Mouse (Mus musculus) CH12F3 (cell line): ENCODE data around the gene Ppcdc.
"Not testable (repeated sequence)": the region's sequence is repeated elsewhere in the genome, so short reads cannot be mapped to it uniquely, and the experiment has no call there.

Experiments used
- in situ Hi-C: fragments of 300-500 bp; cut with MboI; formaldehyde crosslinking; loops from 2 replicates; pipeline ENCODE4 v1.14.3; 2020; ENCODE audit warnings: low sequenced_read_pairs

Ppcdc gene

DNA sequence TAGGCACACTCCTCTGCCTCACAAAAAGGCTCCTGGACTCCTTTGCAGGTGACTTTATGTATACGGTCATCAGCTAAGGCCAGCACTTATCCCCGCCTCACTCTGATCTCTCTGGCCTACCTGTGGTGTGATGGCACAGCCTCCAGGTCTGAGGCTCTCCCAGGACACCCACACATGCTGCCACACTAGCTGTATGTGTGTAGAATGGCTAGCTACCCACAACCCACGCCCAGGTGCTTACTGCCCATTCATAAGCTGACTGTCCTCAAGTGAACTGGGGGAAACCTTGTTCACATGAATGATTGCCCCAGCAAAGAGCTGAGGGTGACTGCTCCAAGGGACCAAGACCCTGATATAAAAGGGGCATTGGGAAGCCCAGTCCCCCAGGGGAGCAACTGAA is 7.4 kb downstream of the Ppcdc start:
- in situ Hi-C loops = loop anchor here (10.0 kb wide), 1 partner anchor 178 kb away; no protein-coding TSS in a partner anchor

DNA sequence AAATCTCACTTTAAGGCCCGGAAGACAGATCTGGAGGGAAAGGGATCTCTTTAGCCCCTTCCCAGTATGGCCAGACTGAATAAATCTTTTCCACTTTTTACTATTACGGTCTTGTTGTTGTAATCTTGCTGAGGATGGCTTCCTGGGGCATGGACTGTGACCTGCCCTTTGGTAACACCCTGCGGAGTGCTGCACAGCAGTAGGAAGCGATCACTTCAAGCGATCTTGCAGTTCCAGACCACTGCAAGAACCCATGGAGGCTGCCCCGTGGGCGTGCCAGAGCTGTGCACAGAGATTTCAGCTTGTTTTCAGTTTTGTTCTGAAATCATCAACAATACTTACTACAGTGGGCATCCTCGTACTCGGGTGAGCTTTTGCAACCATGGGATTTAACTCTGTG is 8.7 kb downstream of the Ppcdc start:
- in situ Hi-C loops = loop anchor here (10.0 kb wide), 1 partner anchor 176 kb away; no protein-coding TSS in a partner anchor

DNA sequence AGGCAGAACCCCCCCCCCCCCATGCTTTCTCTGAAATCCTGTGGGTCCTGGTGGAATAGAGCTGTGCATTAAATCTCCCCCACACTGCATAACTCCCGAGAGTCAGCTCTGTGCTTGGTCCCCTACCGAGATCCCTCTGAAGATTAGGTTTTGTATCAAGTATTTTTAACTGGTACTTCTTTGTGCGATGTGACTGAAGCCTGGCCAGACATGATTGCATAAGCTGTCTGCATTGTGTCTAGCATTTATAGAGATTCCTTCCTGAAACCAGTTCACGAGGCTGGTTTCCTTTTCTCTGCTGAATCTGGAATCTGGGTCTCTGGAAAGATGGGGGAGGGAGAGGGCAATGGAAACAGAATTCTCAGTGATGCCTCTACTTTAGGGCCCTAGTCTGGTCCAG is 11.5 kb downstream of the Ppcdc start:
- in situ Hi-C loops = no loop called here

DNA sequence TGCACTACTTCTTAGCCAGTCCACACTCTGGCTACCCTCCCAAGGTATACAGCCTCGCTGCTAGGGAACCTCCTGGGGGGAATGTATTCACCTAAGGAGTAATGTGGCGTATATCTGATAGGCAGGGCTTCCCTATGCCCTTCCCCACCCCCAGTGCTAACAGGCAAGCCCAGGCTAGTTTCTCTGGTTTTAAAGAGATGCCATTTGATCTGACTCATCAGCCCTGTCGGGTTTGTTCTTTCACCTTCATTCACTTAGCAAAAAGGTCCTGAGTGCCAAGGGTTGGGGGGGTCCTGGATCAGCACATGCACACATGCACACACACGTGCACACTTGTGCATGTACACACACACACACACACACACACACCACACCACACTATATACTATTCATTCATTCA is 12.0 kb downstream of the Ppcdc start:
- in situ Hi-C loops = no loop called here

DNA sequence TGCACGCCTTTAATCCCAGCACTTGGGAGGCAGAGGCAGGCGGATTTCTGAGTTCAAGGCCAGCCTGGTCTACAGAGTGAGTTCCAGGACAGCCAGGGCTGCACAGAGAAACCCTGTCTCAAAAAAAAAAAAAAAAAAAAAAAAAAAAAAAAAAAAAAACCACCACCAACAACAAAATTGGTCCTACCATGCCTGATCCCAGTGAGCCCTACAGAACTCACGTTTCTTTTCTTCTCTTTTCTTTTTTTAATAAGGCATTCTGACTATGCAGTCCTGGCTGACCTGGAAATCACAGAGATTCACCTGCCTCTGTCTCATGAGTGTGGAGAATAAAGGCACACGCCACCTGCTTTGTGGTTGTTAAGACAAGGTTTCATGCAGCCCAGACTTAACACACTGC is 12.8 kb downstream of the Ppcdc start:
- in situ Hi-C loops = not testable (repeated sequence)

DNA sequence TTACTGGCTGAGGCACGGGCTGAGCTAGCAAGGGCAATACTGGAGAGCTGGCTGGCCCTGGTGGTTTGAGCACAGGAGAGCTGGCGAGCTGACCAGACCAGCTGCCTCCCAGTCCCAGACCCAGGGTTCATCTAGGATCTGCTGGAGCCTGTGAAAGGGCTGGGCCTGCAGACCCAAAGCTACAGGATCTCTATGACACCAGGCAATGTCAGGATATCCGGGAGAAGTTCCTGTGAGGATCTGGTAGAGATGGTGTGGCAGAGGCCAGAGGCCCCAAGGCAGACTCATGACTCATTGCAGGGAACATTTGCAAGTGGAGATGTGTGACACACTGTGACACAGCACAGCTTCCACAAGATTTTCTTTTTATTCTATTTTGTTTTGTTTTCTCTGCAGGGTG is 14.8 kb downstream of the Ppcdc start:
- in situ Hi-C loops = no loop called here

DNA sequence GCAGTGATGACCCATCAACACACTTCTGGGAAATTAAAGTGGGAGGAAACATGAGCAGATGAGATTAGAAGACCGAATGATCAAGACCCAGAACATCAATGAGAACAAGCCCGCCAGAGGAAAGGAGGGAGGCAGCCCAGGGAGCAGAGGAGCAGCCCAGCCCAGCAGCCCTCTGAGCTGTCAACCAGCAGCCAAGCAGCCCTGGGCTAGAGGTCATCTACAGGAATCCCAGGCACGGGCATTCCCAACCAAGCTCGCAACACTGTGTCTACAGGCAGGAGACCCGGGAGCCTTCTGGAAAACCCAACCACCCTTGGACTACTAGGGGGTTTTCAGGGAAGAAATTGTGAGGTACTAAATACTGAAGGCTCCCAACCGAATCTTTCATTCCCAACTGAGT is 15.9 kb downstream of the Ppcdc start:
- in situ Hi-C loops = no loop called here

DNA sequence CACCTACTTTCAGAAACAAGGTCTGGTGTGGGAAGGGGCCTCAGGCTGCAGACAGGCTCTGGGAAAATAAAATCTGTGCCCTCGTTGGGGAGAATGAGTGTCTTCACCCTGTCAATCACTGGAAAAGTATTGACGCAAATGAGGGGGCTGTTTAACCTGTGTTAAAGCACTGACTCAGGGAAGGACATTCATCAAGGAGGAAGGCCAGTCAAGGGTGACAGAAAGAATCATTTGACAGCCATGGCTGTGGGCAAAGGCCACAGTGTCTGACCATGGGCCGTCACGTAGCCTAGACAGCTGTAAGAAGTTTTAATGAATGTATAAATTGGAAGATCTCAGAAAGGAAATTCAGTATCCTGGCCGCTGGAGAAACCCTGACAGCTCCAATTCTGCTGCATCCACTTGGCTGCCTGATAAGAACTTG is 18.2 kb downstream of the Ppcdc start:
- in situ Hi-C loops = no loop called here

DNA sequence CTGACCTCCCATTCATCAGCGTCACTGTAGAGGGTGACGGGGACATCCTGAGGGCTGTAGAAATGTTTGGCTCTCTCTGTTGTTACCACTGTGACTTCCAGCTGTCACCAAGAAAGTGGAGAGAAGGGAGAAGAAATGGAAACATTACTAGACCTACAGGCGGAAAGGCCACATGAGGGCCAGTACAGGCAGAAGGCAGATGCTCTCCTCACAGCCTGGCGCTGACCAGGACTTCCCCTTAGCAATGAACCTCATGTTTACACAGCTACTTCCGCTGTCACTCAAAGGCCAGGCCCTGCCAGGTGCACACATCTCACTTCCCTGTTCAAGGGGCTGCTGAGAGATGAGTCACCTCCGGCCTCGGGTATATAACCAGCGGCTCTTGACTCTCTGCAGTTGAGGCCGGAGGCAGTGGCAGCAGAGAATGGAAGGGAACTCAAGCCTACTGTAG is 18.8 kb downstream of the Ppcdc start:
- in situ Hi-C loops = no loop called here

DNA sequence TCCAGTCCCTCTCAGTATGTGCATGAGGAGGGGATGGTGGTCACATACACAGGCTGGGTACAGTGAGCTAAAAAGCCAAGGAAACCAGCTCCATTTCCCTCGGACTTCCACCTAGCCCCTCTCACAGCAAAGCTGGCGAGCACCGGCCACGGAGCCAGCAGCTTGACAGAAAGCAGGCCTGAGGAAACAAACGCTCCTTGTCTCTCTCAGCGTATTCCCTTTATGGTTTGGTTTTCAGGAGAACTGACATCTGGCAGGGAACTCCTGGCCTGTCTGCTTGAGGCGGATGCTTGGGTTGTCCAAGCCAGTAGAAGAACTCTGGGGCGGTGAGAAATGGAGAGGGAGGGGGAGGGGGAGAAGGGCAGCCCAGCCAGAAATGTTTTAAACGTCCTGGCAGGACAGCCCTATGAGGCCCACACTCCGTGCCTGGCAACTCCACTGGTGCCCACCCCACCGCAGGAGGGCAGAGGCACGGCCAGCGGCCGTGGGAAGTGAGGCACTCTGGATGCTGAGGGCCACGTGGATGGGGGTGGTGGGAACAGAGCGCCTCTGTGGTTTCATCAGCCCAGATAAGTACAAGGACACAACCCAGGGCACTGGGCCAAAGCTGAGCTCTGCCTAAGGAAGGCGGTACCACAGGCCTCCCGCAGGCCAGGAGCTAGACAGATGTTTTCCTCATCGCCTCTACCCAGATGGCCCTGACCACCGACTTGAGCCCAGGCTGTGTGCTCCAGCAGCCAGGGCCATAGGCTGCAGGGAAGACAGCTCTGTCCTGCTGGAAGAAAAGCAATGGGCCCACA is 19.4 kb downstream of the Ppcdc start:
- in situ Hi-C loops = no loop called here

DNA sequence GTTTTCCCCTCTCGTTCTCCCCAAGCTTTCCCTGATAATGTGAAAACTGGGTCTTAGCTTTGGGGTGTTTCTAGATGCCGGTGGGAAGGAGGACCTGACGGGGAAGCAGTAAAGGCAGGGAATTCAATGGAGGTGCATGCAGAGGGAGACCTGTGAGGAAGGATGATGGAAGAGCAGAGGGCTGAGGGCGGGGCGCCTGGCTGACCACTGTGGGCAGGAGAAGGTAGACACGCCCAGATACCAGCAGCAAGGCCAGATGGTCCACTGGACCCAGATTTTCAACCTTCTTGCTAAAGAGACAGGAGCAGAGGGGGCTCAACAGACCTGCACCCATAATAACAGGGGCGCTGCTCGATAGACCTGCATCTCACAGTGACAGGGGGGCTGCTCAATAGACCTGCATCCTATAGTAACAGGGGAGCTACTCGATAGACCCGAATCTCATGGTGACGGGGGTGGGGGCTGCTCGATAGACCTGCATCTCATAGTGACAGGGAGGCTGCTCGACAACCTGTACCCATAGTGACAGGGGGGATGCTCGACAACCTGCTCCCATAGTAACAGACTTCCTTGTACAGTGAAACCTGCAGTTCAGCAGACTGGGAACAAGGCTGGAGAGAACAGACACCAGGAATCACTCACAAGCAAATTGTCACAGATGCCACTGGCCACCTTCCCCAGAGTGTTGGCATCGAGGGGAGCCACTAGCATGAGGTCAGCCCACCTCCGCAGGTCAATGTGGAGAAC is 20.2 kb downstream of the Ppcdc start:
- in situ Hi-C loops = no loop called here

DNA sequence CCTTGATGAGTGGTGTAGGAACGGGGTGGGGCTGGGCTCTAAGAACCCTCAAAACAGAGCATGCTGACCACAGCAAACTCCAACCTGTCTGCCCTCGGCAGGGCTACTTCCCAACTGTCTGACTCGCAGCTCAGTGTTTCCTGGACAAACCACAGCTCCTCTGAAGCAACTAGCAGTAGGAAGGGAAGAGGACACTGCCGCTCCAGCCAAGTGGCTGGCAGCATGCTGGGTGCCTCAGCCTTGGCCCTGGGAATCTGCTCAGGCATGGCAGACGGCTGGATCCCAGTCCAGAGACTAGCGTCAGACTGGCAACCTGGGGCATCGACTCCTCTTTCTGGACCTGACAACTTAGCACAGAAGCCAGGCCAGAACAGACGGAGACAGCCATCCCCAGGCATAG is 22.6 kb downstream of the Ppcdc start:
- in situ Hi-C loops = no loop called here

DNA sequence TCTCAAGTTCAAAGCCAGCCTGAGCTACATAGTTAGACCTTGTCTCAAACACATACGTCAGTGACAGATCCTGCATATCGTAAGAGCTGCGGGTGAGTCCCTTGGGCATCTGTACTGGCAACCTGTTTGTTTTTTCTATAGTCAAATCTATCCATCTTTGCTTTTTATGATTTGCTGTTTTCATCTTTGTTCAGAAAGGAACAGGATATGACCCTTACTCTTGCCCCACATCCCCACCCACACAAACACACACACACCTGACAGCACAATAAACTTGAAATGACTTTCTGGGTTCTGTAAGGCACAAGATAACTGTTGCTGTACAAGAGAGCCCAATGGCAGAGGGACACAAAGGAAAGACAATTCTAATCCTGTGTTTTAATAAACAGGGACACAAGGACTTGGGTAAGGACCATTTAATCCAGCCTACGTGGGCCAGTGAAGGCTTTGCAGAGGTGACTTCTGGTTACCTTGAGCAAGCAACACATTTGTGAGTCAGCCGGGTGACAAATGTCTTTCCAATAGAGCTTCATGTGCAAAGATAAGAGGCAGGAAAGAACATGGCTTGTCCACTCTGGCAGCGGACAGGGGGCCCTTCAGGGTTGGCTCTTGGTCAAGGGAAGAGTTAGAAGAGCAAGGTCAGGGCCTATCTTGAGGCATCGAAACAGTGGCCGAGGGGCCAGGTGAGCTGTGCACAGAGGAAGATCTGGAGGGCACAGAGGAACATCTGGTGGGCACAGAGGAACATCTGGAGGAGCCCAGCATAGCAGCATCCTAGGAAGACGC is 32.6 kb downstream of the Ppcdc start:
- in situ Hi-C loops = no loop called here

DNA sequence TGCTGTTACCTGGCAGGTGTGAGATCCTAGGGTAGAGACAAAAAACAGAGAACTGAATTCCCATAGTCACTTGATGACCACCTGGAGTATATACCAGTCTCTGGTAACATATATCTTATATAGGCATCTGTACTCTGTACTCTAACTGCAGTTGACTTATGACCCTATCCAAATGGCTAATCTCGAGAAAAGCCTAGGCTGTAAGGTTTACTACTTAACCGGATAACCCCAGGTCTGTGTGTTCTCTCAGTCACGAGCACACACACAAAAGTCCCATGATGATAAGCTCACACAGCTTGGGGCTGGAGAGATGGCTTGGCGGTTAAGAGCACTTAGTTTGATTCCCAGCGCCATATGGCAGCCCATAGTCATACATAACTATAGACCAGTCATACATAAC is 33.5 kb downstream of the Ppcdc start:
- in situ Hi-C loops = no loop called here

DNA sequence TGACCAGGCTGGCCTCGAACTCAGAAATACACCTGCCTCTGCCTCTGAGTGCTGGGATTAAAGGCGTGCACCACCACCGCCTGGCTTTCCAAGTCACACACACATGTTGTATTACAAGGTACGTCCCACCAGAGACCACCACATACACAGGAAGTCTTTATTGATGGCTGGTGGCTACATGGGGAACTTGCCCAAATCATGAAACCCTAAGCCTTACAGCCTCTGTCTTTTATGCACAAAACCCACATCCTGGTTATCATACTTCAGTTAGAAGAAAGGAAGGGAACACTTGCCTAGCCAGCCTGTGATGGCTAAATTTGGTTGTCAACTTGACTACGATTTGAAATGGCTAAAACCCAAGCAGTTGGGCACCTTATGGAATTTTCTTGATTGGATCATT is 35.9 kb downstream of the Ppcdc start:
- in situ Hi-C loops = no loop called here

DNA sequence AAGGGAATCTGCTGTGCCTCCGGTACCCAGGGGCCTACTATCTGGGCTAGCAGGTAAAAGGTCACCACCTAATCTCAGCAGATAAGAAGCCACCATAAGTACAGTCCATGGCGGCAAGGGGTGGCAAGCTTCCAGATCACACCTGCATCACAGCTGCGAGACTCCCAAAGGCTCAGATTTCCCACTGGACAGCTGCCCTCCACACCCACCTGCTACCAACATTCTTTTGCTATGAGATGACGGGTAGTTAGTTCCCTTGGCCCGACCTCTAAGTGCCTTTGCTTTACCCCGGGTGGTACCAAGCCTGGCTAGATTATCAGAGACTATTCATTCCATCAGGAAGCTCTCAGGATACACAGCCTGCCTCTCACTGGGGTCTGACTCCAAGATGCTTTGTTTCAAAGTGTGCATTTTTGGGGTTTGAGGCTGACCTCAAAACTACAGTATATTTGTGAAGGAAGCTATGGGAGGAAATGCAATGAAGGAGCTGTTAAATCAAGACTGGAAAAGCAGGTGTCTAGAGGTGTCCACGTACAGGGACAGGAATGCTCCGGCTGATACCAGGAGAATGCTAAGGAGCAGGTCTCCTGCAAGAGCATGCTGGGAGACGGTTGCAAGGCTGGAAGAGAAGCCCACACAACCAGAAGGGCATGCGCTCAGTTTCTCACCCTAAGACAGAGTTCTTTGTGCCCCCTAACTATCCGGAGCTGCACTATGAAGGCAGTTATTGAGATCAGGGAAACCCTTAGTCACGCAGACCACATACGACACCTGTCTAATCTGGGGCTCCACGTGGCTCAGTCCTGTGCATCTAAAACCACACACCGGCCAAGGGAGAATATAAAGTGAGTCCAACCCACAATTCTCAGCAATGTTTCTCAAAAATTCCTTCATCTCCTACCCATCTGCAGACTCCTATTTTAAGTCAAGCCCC is 37.3 kb downstream of the Ppcdc start:
- in situ Hi-C loops = no loop called here

DNA sequence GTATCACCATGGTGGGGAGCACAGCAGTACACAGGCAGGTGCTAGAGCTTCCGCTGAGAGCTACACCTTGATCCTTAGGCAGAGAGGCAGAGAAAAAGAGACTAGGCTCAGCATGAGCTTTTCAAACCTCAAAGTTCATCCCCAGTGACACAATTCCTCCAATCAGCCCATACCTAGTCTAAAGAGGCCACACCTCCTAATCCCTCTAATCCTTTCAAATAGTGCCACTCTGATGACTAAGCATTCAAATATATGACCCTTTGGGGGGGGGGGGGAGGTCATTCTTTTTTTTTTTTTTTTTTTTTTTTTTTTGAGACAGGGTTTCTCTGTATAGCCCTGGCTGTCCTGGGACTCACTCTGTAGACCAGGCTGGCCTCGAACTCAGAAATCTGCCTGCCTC is 41.2 kb downstream of the Ppcdc start:
- in situ Hi-C loops = no loop called here

DNA sequence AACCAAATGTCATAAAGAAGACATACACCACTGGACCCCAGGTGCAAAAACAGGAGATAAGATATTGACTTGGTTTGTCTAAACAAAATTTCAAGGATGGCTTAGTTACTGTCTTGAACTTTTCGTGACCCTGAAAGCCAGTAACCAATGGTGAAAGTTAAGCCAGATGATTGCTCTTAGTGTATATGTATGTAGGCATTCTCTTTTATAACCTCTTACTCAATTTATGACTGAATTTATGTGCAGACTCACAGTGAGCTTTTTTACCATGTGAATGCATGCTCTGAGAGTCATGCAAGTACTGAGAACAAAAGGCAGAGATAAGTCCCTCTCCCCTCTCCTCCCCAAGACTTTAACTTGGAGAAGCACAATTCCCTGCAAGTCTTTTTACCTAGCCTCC is 47.0 kb downstream of the Ppcdc start:
- in situ Hi-C loops = no loop called here

DNA sequence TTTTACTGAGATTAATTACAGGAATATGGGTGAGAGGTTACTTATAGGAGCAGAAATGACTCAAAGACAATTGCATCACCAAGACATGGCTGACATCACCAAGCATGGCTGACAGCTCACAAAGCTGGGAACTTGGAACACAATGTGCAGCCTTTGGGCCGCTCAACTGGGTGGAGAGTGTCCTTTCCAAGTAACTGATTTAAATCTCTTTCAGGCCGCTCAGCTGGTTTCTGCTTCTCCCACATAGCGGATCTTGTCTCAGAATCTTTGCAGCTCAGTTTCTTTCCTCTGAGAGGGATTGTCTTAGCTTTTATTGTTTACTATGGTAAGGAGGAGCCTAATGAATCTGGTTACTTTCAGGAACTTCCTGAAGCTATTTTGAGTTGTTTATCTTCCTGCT is 49.1 kb downstream of the Ppcdc start:
- in situ Hi-C loops = no loop called here

DNA sequence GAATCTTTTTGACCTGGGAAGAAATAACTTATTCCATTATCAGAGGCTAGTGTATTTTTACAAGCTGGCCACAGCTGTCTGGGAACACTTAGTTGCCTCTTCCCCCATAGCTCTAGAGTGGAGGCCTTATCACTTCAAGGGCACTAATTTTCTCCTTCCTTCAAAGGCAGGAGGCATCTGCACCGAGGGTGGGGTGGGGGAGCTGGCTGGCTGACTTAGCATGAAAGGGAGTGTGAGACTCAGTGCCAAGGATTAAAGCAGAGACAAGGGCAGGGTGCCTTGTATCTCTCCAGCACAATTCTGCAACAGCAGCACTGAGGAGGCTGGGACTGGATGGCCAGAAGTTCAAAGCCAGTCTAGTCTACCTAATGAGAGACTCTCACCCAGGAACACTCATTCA is 50.8 kb downstream of the Ppcdc start:
- in situ Hi-C loops = no loop called here
